Mouse (Mus musculus) forebrain, embryonic 15.5 days (tissue): ENCODE measurements around the gene Ifi47. TPM values are rescaled to one million over a fixed set of nuclear protein-coding genes. Genes with fewer than 3 reads are reported as not detected.

Experiments used
- ATAC-seq: fragments of 200-750 bp; cut with Nextera tagmentation; replicated peaks from 2 replicates; pipeline ENCODE4 v1.8.0; 2017; ENCODE audit warnings: mild to moderate bottlenecking, moderate TSS enrichment, moderate library complexity
- H3K27ac ChIP-seq: fragments of 300-500 bp; sonication (generic); replicated peaks from 2 replicates; pipeline ENCODE4 v1.5.1; 2015; ENCODE audit warnings: mild to moderate bottlenecking, inconsistent platforms
- H3K27me3 ChIP-seq: fragments of 300-500 bp; sonication (generic); 2 replicates; pipeline ENCODE4 v1.6.1; 2015; ENCODE audit warnings: inconsistent platforms
- H3K36me3 ChIP-seq: fragments of 300-500 bp; sonication (generic); 2 replicates; pipeline ENCODE4 v1.6.1; 2015; ENCODE audit warnings: mild to moderate bottlenecking, inconsistent platforms
- H3K4me1 ChIP-seq: fragments of 300-500 bp; sonication (generic); 2 replicates; pipeline ENCODE4 v1.6.1; 2015; ENCODE audit warnings: inconsistent platforms
- H3K4me2 ChIP-seq: fragments of 300-500 bp; sonication (generic); replicated peaks from 2 replicates; pipeline ENCODE4 v1.6.1; 2015; ENCODE audit warnings: mild to moderate bottlenecking, inconsistent platforms
- H3K4me3 ChIP-seq: fragments of 300-500 bp; sonication (generic); 2 replicates; pipeline ENCODE4 v1.5.1; 2015; ENCODE audit warnings: mild to moderate bottlenecking, inconsistent platforms
- H3K9ac ChIP-seq: fragments of 300-500 bp; sonication (generic); replicated peaks from 2 replicates; pipeline ENCODE4 v1.6.1; 2015; ENCODE audit warnings: mild to moderate bottlenecking, inconsistent platforms
- H3K9me3 ChIP-seq: fragments of 300-500 bp; sonication (generic); 2 replicates; pipeline ENCODE4 v1.6.1; 2016; ENCODE audit warnings: inconsistent platforms
- WGBS: fragments of 180-500 bp; shearing (Covaris S2); methylation state at CpG from one replicate; pipeline ENCODE4 v1.1.7; 2015; ENCODE audit warnings: mixed read lengths; 5-methylcytosine and 5-hydroxymethylcytosine counted together
- polyA plus RNA-seq: library from polyadenylated mRNA; unstranded; fragments of >200 nt; fragmentation: Nextera tagmentation; extraction: Ambion mirVana; gene quantifications from 2 replicates; pipeline ENCODE4 v1.2.1, GENCODE M21; 2015

The Ifi47 gene
- polyA plus RNA-seq, 1 experiment from 2014 or later = 0.38 TPM

DNA sequence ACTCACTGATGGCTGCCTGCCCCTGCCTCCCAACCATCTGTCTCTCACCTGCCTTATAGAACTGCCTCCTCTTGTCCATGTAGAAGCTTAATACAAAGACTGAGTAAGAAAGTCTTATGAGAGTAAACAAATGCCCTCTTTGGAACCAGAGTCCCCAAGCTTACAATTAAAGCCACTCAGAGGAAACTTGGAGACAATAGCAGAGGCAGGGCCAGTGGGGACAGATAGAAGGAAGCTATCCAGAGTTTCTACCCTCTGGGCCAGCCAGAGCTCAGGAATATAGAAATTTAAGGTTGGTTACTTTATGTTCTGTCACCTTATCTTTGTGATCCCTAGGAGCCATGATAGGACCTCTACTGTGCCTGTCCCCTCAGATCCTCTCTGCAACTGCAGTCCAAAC is 38.4 kb downstream of the Ifi47 start, which contains the start of gene Olfr1396:
Olfr1396 (minus strand) TSS at position 101 of the 400 bp plus-strand sequence.
- no peak within 1 kb of the TSS for H3K4me2 ChIP-seq
- H3K36me3 ChIP-seq = no peaks in the 10 kb centered on the region
- H3K4me1 ChIP-seq = no peaks in the 10 kb centered on the region
- H3K4me3 ChIP-seq = no peak within 1 kb of the TSS
- no peak within 1 kb of the TSS for H3K27ac ChIP-seq
- H3K27me3 ChIP-seq = no peaks in the 10 kb centered on the region
- no peaks in the 10 kb centered on the region for H3K9me3 ChIP-seq
- ATAC-seq = no peak
- no peak within 1 kb of the TSS for H3K9ac ChIP-seq

DNA sequence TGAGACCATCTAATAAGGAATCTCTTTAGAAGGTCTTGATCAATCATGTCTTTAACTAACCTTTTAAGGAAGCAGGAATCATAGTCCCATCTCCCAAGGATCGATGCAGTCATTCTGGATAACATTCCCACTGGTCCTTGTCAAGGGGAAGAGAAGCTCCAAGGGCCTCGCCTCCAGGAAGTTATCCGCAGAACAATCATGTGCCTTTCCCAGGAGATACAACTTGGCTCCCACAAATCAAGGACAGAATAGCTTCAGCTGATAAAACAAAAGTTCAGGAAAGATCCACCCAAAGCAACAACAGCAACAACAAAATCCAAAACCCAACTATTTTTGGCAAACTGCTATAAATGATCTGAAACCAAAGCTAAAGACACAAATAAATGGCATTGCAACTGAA is 43.2 kb downstream of the Ifi47 start:
- Histone ChIP-seq H3K27me3 (no peaks in the 10 kb centered on the region), H3K4me1 (no peaks in the 10 kb centered on the region), H3K4me3 (no peak overlapping the region), H3K4me2 (no peak overlapping the region), H3K27ac (no peak overlapping the region), H3K9ac (no peak overlapping the region), H3K9me3 (no peaks in the 10 kb centered on the region), H3K36me3 (no peaks in the 10 kb centered on the region)
- ATAC-seq = no peak
- WGBS = 83% methylated on average over 3 of the region's 3 CpGs

GRCm38 (mm10) chr11:49124169-49124568 is 47.8 kb downstream of the Ifi47 start:
- H3K9ac ChIP-seq = no peak overlapping the region

GRCm38 (mm10) chr11:49141974-49142373 is 65.6 kb downstream of the Ifi47 start, which contains the start of gene Olfr1395:
TSS of gene Olfr1395 (plus strand) at chr11:49142274.
- Histone ChIP-seq H3K4me2 (no peak within 1 kb of the TSS), H3K27me3 (no peaks in the 10 kb centered on the region), H3K9ac (no peak within 1 kb of the TSS), H3K4me1 (no peaks in the 10 kb centered on the region), H3K9me3 (no peaks in the 10 kb centered on the region), H3K27ac (no peak within 1 kb of the TSS), H3K4me3 (no peak within 1 kb of the TSS), H3K36me3 (no peaks in the 10 kb centered on the region)
- ATAC-seq = no peak
- 92% methylated on average over 6 of the region's 6 CpGs for WGBS

More at GRCm38 (mm10) chr11:49124169-49124568, 47.8 kb downstream of the Ifi47 start:
- H3K27ac ChIP-seq = no peak overlapping the region
- H3K27me3 ChIP-seq = no peaks in the 10 kb centered on the region
- H3K4me2 ChIP-seq = no peak overlapping the region
- H3K4me3 ChIP-seq = no peak overlapping the region
- ATAC-seq = no peak
- WGBS = 88% methylated on average over 2 of the region's 2 CpGs
- H3K36me3 ChIP-seq = no peaks in the 10 kb centered on the region
- no peaks in the 10 kb centered on the region for H3K9me3 ChIP-seq
- no peaks in the 10 kb centered on the region for H3K4me1 ChIP-seq

Other genes with a start within 250 kb of the Ifi47 start
- 4.5 and 5.8 TPM in 2 replicates for gene Gm12184, start 249.9 kb upstream of the Ifi47 start, polyA plus RNA-seq
- gene Irgm1, start 204.9 kb upstream of the Ifi47 start, polyA plus RNA-seq = 1.6 and 1.9 TPM in 2 replicates
- gene Gm5431, start 174.4 kb upstream of the Ifi47 start, polyA plus RNA-seq = 0.11 and 0.14 TPM in 2 replicates
- gene Psme2b, start 130.4 kb upstream of the Ifi47 start, polyA plus RNA-seq = 1.3 and 1.5 TPM in 2 replicates
- gene Olfr56, start 97.7 kb upstream of the Ifi47 start, polyA plus RNA-seq = not detected in 2 replicates
- gene 9930111J21Rik1, start 97.2 kb upstream of the Ifi47 start, polyA plus RNA-seq = 0.34 and 0.55 TPM in 2 replicates
- not detected in 2 replicates for gene Gm12185, start 84.4 kb upstream of the Ifi47 start, polyA plus RNA-seq
- gene Tgtp1, start 82.4 kb upstream of the Ifi47 start, polyA plus RNA-seq = not detected in 2 replicates
- 0.24 and 0.28 TPM in 2 replicates for gene 9930111J21Rik2, start 25.3 kb upstream of the Ifi47 start, polyA plus RNA-seq
- not detected in 2 replicates for gene Tgtp2, start 12.4 kb upstream of the Ifi47 start, polyA plus RNA-seq
- gene Olfr1396, start 38.3 kb downstream of the Ifi47 start, polyA plus RNA-seq = not detected in 2 replicates
- not detected in 2 replicates for gene Olfr1395, start 65.7 kb downstream of the Ifi47 start, polyA plus RNA-seq
- gene Olfr1394, start 77.8 kb downstream of the Ifi47 start, polyA plus RNA-seq = not detected in 2 replicates
- gene Btnl9, start 110.6 kb downstream of the Ifi47 start, polyA plus RNA-seq = 0.09 TPM in 1 of 2 replicates, not detected in the other
- 54.7 and 55.1 TPM in 2 replicates for gene Zfp62, start 126.7 kb downstream of the Ifi47 start, polyA plus RNA-seq
- gene Mgat1, start 167.6 kb downstream of the Ifi47 start, polyA plus RNA-seq = 30.2 and 30.3 TPM in 2 replicates
- gene Olfr1393, start 201.7 kb downstream of the Ifi47 start, polyA plus RNA-seq = not detected in 2 replicates
- gene Olfr1392, start 208.7 kb downstream of the Ifi47 start, polyA plus RNA-seq = not detected in 2 replicates
- gene Olfr10, start 228.2 kb downstream of the Ifi47 start, polyA plus RNA-seq = not detected in 2 replicates
- gene Olfr1391, start 246.2 kb downstream of the Ifi47 start, polyA plus RNA-seq = not detected in 2 replicates